Mouse (Mus musculus) liver, embryonic 16.5 days (tissue): ENCODE measurements around the gene Atp13a4. TPM values are rescaled to one million over a fixed set of nuclear protein-coding genes. Genes with fewer than 3 reads are reported as not detected.

Source experiments
- ATAC-seq: fragments of 200-750 bp; cut with Nextera tagmentation; 2 replicates; pipeline ENCODE4 v1.8.0; 2017; ENCODE audit warnings: low read depth, mild to moderate bottlenecking, moderate number of reproducible peaks, moderate library complexity
- H3K27ac ChIP-seq: fragments of 300-500 bp; sonication (generic); 2 replicates; pipeline ENCODE4 v1.5.1; 2014; ENCODE audit warnings: mild to moderate bottlenecking, low read length
- H3K27me3 ChIP-seq: fragments of 300-500 bp; sonication (generic); 2 replicates; pipeline ENCODE4 v1.6.1; 2014; ENCODE audit warnings: low read depth, low read length, mixed read lengths; ENCODE audit not compliant: control insufficient read depth, insufficient read depth
- H3K36me3 ChIP-seq: fragments of 300-500 bp; sonication (generic); 2 replicates; pipeline ENCODE4 v1.6.1; 2014; ENCODE audit warnings: mild to moderate bottlenecking; ENCODE audit not compliant: control insufficient read depth, insufficient read depth
- H3K4me1 ChIP-seq: fragments of 300-500 bp; sonication (generic); 2 replicates; pipeline ENCODE4 v1.6.1; 2014; ENCODE audit warnings: low read depth, low read length, mixed read lengths; ENCODE audit not compliant: control insufficient read depth
- H3K4me2 ChIP-seq: fragments of 300-500 bp; sonication (generic); 2 replicates; pipeline ENCODE4 v1.6.1; 2014; ENCODE audit warnings: low read depth, low read length, mixed read lengths
- H3K4me3 ChIP-seq: fragments of 300-500 bp; sonication (generic); 2 replicates; pipeline ENCODE4 v1.5.1; 2014; ENCODE audit warnings: low read depth, mild to moderate bottlenecking, low read length
- H3K9ac ChIP-seq: fragments of 300-500 bp; sonication (generic); 2 replicates; pipeline ENCODE4 v1.6.1; 2014; ENCODE audit warnings: low read depth, low read length
- H3K9me3 ChIP-seq: fragments of 300-500 bp; sonication (generic); replicated peaks from 2 replicates; pipeline ENCODE4 v1.6.1; 2016; ENCODE audit warnings: low read length; ENCODE audit not compliant: control insufficient read depth
- WGBS: fragments of 180-500 bp; shearing (Covaris S2); extraction: QIAGEN DNeasy Blood & Tissue Kit; methylation state at CpG from one replicate; pipeline ENCODE4 v1.1.7; 2014; ENCODE audit not compliant: insufficient replicate concordance; 5-methylcytosine and 5-hydroxymethylcytosine counted together
- polyA plus RNA-seq: library from polyadenylated mRNA; unstranded; fragments of >200 nt; fragmentation: Nextera tagmentation; extraction: Ambion mirVana; gene quantifications from 2 replicates; pipeline ENCODE4 v1.2.1, GENCODE M21; 2015

The Atp13a4 gene
- polyA plus RNA-seq, 1 experiment from 2014 or later: not detected

DNA sequence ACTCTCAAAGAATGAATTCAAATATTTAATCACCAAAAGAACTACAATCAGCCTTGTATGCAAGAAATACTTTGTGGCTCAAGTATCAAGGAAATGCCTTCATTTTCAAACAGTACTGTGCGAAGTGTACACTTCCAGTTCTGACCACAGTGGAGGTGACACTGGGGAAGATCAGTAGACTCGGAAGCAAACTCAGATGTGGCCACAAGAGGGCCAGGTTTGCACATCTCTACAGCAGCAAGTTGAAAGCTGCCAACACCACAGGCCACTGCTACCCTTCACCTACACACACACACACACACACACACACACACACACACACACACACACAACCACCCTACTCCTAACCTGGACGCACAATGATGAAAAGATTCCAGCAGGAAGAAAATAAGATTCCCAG lies 93.0 kb downstream of the Atp13a4 start:
- ATAC-seq: no peak
- WGBS: 33% methylated on average over 3 of the region's 3 CpGs
- Histone ChIP-seq H3K4me2 (no peak overlapping the region), H3K9me3 (no peaks in the 10 kb centered on the region), H3K4me3 (no peak overlapping the region), H3K36me3 (no peaks in the 10 kb centered on the region), H3K27ac (no peak overlapping the region), H3K4me1 (no peaks in the 10 kb centered on the region), H3K9ac (no peak overlapping the region), H3K27me3 (no peaks in the 10 kb centered on the region)

DNA sequence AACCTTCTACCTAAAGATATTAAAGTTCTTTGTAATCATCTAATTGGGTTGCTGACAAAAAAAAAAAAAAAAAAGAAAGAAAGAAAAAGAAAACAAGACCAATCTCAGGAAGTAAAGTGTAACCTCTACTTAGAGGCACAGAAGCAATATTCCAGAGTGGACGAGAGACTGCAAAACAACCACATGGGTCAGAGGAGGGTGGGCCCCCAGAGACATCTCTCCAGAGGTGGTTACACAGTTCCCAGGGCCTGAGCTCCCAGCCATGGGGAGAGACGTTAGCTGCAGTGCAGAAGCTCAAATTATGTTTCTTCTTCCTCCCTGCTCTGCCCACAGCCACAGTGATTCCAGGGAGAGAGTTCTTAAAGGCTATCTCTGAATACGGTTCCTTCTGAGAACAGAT lies 102.5 kb downstream of the Atp13a4 start:
- Histone ChIP-seq H3K9ac (no peak overlapping the region), H3K4me2 (no peak overlapping the region), H3K27me3 (no peaks in the 10 kb centered on the region), H3K9me3 (no peaks in the 10 kb centered on the region), H3K27ac (no peak overlapping the region), H3K4me1 (no peaks in the 10 kb centered on the region), H3K36me3 (no peaks in the 10 kb centered on the region), H3K4me3 (no peak overlapping the region)
- 46% methylated on average over 3 of the region's 3 CpGs for WGBS
- ATAC-seq: no peak

DNA sequence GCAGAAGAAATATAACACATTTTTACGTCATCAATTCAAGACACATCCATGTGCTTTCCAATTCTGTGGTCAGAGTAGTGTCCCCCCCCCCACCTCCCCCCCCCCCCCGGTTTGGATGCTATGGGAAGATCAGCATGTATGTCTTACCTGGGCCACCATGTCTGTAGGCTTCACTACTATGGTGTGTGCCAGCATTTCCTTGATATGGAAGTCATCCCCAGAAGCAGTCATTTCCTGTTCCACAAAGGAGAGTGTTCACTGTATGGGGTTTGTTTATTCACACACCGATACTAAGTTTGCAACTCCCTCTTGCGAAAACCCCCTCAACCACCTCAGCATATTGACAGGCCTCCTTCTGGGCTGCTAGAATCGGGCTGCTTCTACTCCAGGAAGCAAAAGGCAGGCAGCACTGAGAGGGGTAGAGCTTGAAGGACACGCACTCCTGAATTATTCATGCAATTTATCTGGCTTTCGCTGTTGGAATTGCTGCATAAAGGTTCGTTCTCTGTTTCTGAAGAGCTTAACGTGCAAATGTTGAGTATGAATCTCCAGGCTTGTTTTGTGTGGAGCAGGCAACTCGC lies 103.2 kb downstream of the Atp13a4 start:
- no peak overlapping the region for H3K4me2 ChIP-seq
- H3K36me3 ChIP-seq: no peaks in the 10 kb centered on the region
- no peaks in the 10 kb centered on the region for H3K4me1 ChIP-seq
- H3K27ac ChIP-seq: no peak overlapping the region
- 55% methylated on average over 10 of the region's 10 CpGs for WGBS
- no peak for ATAC-seq
- H3K4me3 ChIP-seq: no peak overlapping the region
- H3K27me3 ChIP-seq: no peaks in the 10 kb centered on the region
- no peaks in the 10 kb centered on the region for H3K9me3 ChIP-seq
- no peak overlapping the region for H3K9ac ChIP-seq

DNA sequence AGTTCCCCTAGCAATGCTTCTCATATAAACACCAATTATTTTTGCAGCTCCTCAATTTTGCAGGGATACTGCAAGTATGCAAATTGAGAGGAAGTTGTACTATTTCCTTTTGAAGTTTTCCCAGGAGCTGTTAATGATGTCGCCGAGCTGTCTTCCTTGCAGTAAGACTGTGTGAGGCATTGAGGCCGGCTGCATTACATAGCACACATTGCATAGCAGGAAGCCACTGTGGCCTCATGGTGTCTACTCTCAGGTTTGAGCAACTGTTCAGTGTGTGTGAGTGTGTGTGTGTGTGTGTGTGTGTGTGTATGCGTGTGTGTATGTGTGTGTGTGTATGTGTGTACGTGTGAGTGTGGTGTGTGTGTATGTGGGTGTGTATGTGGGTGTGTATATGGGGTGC lies 106.6 kb downstream of the Atp13a4 start:
- Histone ChIP-seq H3K36me3 (no peaks in the 10 kb centered on the region), H3K9me3 (no peaks in the 10 kb centered on the region), H3K4me3 (no peak overlapping the region), H3K27me3 (no peaks in the 10 kb centered on the region), H3K27ac (no peak overlapping the region), H3K4me1 (no peaks in the 10 kb centered on the region), H3K9ac (no peak overlapping the region), H3K4me2 (no peak overlapping the region)
- 47% methylated on average over 5 of the region's 5 CpGs for WGBS
- no peak for ATAC-seq

DNA sequence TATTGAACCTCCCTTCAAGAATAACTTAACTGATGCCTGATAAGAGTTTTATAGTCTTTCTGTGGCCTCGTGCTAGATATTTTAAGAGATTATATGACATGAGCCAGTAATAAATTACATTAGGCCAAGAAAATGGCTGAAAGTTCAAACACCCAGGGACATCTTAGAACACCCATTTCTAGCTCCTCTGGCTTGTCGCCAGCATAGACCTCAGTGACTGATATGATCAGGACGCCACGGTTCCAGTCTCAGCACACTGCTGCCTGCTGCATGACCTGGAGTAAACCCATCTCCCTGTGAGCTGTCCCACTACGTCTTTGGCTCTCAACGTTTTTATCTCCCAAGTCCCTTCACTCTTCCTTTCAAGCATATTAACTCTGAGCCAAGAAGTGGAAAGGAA lies 108.9 kb downstream of the Atp13a4 start:
- no peaks in the 10 kb centered on the region for H3K36me3 ChIP-seq
- ATAC-seq: no peak
- WGBS: 56% methylated on average over 6 of the region's 6 CpGs

DNA sequence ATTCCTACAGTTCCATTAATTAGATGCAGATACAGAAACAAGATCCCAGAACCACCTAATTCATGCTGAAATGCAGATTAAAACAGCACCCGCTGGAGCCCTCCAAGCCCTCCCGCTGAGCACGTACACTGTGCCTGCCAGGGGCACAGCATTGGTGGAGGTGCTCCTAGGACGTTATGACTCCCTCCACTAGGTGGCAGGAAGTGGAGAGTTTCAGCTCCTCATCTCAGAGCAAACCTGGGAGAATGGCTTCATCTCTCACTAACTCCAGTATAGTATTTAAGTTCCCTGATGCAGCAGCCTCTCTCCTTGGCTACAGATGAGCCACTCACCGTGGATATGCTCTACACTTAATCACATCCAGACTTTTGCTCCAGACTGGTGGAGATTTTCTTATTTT lies 110.0 kb downstream of the Atp13a4 start:
- ATAC-seq: no peak
- 17% methylated on average over 5 of the region's 5 CpGs for WGBS

More for the DNA sequence above, 108.9 kb downstream of the Atp13a4 start:
- Histone ChIP-seq H3K4me3 (no peak overlapping the region), H3K9ac (no peak overlapping the region), H3K27ac (no peak overlapping the region), H3K4me2 (no peak overlapping the region), H3K4me1 (no peaks in the 10 kb centered on the region), H3K9me3 (no peaks in the 10 kb centered on the region), H3K27me3 (no peaks in the 10 kb centered on the region)

DNA sequence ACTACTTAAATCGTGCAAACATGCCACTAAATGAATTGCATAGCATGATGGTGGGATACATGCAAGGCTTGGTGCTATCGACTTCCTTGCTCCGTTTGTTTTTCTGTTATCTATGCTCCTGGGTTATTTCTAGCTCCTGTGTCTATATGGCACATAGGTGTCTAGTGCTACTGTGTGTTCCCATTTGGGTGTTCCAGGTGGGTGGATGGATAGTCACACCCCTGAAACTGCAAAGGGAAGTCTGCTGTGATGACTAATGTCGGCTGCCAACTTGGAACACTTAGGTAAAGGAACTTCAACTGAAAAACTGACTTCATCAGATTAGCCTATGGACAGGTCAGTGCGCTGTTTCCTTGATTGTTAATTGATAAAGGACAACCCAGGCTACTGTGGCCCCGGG lies 129.8 kb downstream of the Atp13a4 start:
- Histone ChIP-seq H3K4me3 (no peak overlapping the region), H3K36me3 (no peaks in the 10 kb centered on the region), H3K4me2 (no peak overlapping the region), H3K27ac (no peak overlapping the region), H3K27me3 (no peaks in the 10 kb centered on the region), H3K4me1 (no peaks in the 10 kb centered on the region), H3K9ac (no peak overlapping the region), H3K9me3 (no peaks in the 10 kb centered on the region)
- no peak for ATAC-seq
- WGBS: 63% methylated on average over 6 of the region's 6 CpGs

More for the DNA sequence above, 110.0 kb downstream of the Atp13a4 start:
- no peaks in the 10 kb centered on the region for H3K9me3 ChIP-seq
- no peak overlapping the region for H3K4me3 ChIP-seq
- no peak overlapping the region for H3K27ac ChIP-seq
- no peak overlapping the region for H3K9ac ChIP-seq
- no peaks in the 10 kb centered on the region for H3K27me3 ChIP-seq
- no peaks in the 10 kb centered on the region for H3K36me3 ChIP-seq
- H3K4me1 ChIP-seq: no peaks in the 10 kb centered on the region
- H3K4me2 ChIP-seq: no peak overlapping the region

DNA sequence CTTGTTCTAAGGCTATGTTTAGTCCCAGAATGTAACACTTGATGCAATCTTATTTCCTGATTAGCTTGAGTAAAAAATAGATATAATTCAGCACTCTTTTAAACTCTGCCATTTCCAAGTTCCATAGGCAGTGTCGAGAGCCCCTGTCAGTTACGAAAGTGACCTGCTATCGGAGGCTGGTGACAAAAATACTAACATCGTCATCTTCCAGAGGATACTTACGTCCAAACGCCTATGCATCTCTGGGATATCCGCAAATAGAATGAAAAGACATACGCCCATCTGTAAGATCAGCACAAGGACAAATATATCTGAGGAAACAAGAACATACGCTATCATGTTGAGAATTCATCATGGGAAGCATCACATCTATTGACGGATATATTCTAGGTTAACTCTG lies 137.3 kb downstream of the Atp13a4 start:
- Histone ChIP-seq H3K36me3 (no peaks in the 10 kb centered on the region), H3K4me2 (no peak overlapping the region), H3K9ac (no peak overlapping the region), H3K9me3 (no peaks in the 10 kb centered on the region), H3K4me1 (no peaks in the 10 kb centered on the region), H3K27me3 (no peaks in the 10 kb centered on the region), H3K4me3 (no peak overlapping the region), H3K27ac (no peak overlapping the region)
- no peak for ATAC-seq
- WGBS: 75% methylated on average over 10 of the region's 10 CpGs

DNA sequence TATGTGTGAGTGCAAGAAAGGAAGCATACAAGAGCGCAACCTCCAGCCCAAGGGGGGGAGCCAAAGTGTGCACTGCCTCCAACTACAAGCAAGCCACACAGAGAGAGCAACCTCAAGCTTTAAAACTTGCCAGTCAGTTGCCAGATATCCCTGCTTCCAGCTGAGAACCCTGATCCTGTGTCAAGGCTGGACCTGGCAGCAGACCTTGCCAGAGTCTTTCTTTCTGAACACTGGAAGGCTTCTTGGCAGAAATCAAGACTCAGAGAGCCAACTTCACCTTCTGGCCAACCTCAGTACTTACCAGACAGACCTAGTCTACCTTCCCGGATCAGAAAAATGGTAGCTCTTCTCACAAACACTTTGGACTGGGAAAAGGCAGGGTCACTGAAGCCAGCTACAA lies 145.6 kb downstream of the Atp13a4 start:
- 37% methylated on average over 2 of the region's 2 CpGs for WGBS
- no peaks in the 10 kb centered on the region for H3K27me3 ChIP-seq
- no peak overlapping the region for H3K4me2 ChIP-seq
- no peaks in the 10 kb centered on the region for H3K4me1 ChIP-seq
- no peak for ATAC-seq
- no peak overlapping the region for H3K4me3 ChIP-seq
- H3K36me3 ChIP-seq: no peaks in the 10 kb centered on the region
- H3K9ac ChIP-seq: no peak overlapping the region
- H3K27ac ChIP-seq: no peak overlapping the region
- no peaks in the 10 kb centered on the region for H3K9me3 ChIP-seq
